Mouse (Mus musculus) hindbrain, embryonic 13.5 days (tissue): ENCODE data around the gene Slc1a4. TPM values are rescaled to one million over a fixed set of nuclear protein-coding genes. Genes with fewer than 3 reads are reported as not detected.
A peak's percentile ranks its signal among the peaks of the same experiment; 100 is the strongest.

ENCODE experiments used
- ATAC-seq: fragments of 200-750 bp; cut with Nextera tagmentation; 2 replicates; pipeline ENCODE4 v1.8.0; 2017; ENCODE audit warnings: moderate TSS enrichment; ENCODE audit not compliant: low FRiP score
- H3K27ac ChIP-seq: fragments of 300-500 bp; sonication (generic); 2 replicates; pipeline ENCODE4 v1.5.1; 2015; ENCODE audit warnings: inconsistent platforms, mild to moderate bottlenecking, moderate library complexity
- H3K27me3 ChIP-seq: fragments of 300-500 bp; sonication (generic); 2 replicates; pipeline ENCODE4 v1.6.1; 2015; ENCODE audit warnings: mild to moderate bottlenecking, inconsistent platforms
- H3K36me3 ChIP-seq: fragments of 300-500 bp; sonication (generic); 2 replicates; pipeline ENCODE4 v1.6.1; 2015; ENCODE audit warnings: mild to moderate bottlenecking, inconsistent platforms
- H3K4me1 ChIP-seq: fragments of 300-500 bp; sonication (generic); replicated peaks from 2 replicates; pipeline ENCODE4 v1.6.1; 2015; ENCODE audit warnings: inconsistent platforms
- H3K4me2 ChIP-seq: fragments of 300-500 bp; sonication (generic); 2 replicates; pipeline ENCODE4 v1.6.1; 2015; ENCODE audit warnings: inconsistent platforms, mild to moderate bottlenecking, moderate library complexity
- H3K4me3 ChIP-seq: fragments of 300-500 bp; sonication (generic); 2 replicates; pipeline ENCODE4 v1.5.1; 2015; ENCODE audit warnings: mild to moderate bottlenecking, inconsistent platforms
- H3K9ac ChIP-seq: fragments of 300-500 bp; sonication (generic); 2 replicates; pipeline ENCODE4 v1.6.1; 2015; ENCODE audit warnings: mild to moderate bottlenecking, inconsistent platforms
- H3K9me3 ChIP-seq: fragments of 300-500 bp; sonication (generic); 2 replicates; pipeline ENCODE4 v1.6.1; 2016; ENCODE audit warnings: inconsistent platforms
- WGBS: fragments of 180-500 bp; shearing (Covaris S2); methylation state at CpG from one replicate; pipeline ENCODE4 v1.1.7; 2015; 5-methylcytosine and 5-hydroxymethylcytosine counted together
- polyA plus RNA-seq: library from polyadenylated mRNA; unstranded; fragments of >200 nt; fragmentation: Nextera tagmentation; extraction: Ambion mirVana; gene quantifications from 2 replicates; pipeline ENCODE4 v1.2.1, GENCODE M21; 2015

Slc1a4 gene
- polyA plus RNA-seq, 1 experiment from 2014 or later: 39.5 TPM

DNA sequence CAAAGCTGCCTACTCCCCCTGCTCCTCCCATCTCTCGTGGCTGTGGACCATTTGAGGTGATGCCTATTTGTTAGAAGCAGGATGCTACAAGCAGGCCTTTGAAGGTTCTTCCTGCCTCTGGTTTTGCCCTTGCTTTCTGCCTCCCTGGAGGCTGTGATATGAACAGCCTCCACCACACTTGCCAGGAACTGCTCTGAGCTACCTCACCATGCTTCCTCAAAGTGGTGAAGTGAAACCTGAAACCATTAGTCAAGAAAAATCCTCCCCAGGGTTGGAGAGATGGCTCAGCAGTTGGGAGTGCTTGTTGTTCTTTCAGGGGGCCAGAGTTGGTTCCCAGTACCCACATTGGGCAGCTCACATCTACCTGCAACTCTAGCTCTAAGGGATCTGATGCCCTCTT is 9.1 kb upstream of the Slc1a4 start:
- ATAC-seq: no peak
- H3K27me3 ChIP-seq: no peaks in the 10 kb centered on the region
- H3K27ac ChIP-seq: no peak overlapping the region
- WGBS: 60% methylated on average over 1 of the region's 1 CpGs
- no peaks in the 10 kb centered on the region for H3K9me3 ChIP-seq
- H3K36me3 ChIP-seq: no peaks in the 10 kb centered on the region
- no peak overlapping the region for H3K4me2 ChIP-seq
- no peak overlapping the region for H3K9ac ChIP-seq
- no peak overlapping the region for H3K4me3 ChIP-seq
- H3K4me1 ChIP-seq: no peaks in the 10 kb centered on the region

DNA sequence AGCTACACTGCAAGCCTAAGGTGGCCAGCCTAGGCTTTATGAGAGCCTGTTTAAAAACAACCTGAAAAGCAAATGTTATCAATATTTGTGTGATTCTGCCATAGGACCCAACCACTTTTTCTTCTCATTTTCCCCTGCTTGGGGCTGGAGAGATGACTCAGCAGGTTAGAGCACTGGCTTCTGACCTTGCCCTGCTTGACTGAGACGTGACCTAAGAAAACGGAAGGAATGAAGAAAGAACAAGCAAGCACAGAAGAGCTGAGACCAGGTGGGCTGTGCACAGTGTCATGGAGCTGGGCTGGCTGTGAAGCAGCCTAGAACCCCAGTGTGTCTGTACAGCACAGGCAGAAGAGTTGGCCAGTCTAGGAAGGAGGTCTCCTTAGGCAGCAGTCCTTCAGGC is 6.2 kb upstream of the Slc1a4 start:
- H3K27ac ChIP-seq: no peak overlapping the region
- H3K27me3 ChIP-seq: no peaks in the 10 kb centered on the region
- no peak overlapping the region for H3K4me2 ChIP-seq
- H3K9me3 ChIP-seq: no peaks in the 10 kb centered on the region
- no peaks in the 10 kb centered on the region; the same call in 1 of the 2 replicates for H3K4me1 ChIP-seq
- no peaks in the 10 kb centered on the region for H3K36me3 ChIP-seq
- no peak for ATAC-seq
- H3K4me3 ChIP-seq: no peak overlapping the region
- no peak overlapping the region for H3K9ac ChIP-seq
- 77% methylated on average over 2 of the region's 2 CpGs for WGBS

DNA sequence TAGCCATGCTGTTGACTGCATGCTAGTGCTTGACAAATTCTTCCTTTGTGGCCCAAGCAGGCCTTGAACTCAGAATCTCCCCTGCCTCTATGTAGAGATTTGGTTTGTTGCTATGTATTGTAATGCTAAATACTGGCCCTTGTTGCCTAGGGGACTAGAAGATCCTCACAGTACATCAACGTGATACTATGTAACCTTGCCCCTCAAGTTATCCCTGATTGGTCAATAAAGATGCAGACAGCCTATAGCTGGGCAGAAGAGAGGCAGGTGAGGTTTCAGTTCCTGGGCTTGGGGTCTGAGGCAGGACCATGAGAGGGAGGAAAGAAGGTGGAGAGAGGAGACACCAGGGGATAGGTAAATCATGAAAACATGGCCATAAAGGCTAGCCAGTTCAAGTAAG is 1.8 kb upstream of the Slc1a4 start:
- Histone ChIP-seq H3K27ac (no peak overlapping the region), H3K4me1 (peaks cover 21% of the 10 kb centered on the region), H3K4me3 (no peak overlapping the region), H3K36me3 (no peaks in the 10 kb centered on the region), H3K9me3 (no peaks in the 10 kb centered on the region), H3K27me3 (no peaks in the 10 kb centered on the region), H3K4me2 (0 out of 2 replicates have a peak overlapping the region, but pooled peaks have one; percentile 89), H3K9ac (no peak overlapping the region)
- 5% methylated on average over 1 of the region's 1 CpGs for WGBS
- ATAC-seq: no peak

DNA sequence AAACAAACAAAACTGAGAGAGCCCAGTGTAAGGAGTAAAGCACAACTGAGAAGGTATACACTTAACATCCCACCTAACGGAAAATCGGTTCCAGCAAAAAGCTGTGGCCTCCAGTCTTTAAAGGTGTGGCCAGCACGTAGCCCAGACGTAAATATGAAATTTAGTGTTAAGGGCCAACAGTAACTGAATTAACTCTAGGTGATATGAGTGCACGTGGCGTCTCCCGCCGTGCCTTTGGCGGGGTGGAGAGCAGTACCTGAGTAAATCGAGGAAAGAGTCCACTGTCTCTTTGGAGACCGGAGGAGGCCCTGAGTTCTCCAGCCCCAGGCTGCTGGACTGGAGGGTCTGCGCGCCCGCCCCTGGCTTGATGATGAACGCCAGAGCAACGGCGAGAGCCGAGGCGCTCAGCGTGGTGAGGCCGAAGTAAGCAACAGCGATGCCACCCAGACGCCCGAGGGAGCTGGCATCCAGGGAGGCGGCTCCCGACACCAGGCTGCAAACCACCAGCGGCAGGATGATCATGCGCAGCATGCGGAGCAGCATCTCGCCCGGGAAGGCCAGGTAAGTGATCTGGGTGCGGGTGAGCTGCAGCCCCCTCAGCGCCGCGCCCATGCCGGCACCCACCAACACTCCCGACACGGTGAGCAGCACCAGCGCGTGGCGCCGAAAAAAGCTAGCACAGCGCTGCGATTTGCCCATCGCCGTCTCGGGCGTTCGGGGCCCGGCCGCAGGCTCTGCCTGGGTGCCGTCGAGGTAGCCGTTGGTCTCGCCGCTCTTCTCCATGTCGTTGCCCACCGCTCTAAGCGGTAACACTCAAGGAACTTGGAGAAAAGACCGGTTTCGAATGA is 599 bp downstream of the Slc1a4 start:
- Histone ChIP-seq H3K36me3 (no peaks in the 10 kb centered on the region), H3K4me1 (peaks cover 27% of the 10 kb centered on the region), H3K4me2 (peak overlapping the region; percentile 89), H3K27ac (peak overlapping the region; percentile 98), H3K9ac (peak overlapping the region; percentile 89), H3K27me3 (no peaks in the 10 kb centered on the region), H3K4me3 (peak overlapping the region; percentile 74), H3K9me3 (no peaks in the 10 kb centered on the region)
- ATAC-seq: peak; percentile 46
- 1% methylated on average over 61 of the region's 61 CpGs for WGBS

DNA sequence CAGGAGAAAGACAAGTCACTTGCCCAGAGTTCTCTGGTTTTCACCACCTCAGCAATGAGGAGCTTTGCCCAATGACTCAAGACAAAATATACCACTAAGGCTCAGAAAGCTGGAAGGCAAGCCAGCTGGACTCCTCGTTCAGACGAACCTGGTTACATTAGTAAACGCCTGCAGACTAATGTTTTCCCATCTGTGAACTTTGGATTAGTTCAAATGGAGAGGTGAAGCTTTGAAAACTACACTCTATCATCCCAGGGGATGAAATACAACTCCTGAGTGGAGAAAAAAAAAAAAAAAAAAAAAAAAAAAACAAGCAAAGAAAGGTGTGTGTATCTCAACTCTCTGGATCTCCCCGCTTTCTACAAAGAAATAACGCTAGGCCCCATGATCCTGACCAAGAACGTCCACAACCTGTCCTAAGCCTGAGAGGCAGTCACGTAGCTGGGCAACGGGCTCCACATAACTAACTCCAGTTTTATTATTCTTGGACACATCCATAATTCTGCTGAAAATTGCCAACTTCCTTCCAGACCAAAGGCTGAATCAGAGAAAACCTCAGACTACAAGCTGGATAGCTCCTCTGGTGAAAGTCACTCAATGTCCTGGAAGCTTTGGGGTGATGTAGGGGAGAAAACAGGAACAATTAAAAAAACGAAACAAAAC is 1.4 kb downstream of the Slc1a4 start:
- H3K27me3 ChIP-seq: no peaks in the 10 kb centered on the region
- peak overlapping the region; percentile 89 for H3K9ac ChIP-seq
- H3K4me2 ChIP-seq: peak overlapping the region; percentile 89
- no peaks in the 10 kb centered on the region for H3K36me3 ChIP-seq
- 44% methylated on average over 9 of the region's 9 CpGs for WGBS
- peaks cover 34% of the 10 kb centered on the region for H3K4me1 ChIP-seq
- ATAC-seq: no peak
- no peaks in the 10 kb centered on the region for H3K9me3 ChIP-seq
- H3K4me3 ChIP-seq: peak overlapping the region; percentile 74
- no peak overlapping the region for H3K27ac ChIP-seq

DNA sequence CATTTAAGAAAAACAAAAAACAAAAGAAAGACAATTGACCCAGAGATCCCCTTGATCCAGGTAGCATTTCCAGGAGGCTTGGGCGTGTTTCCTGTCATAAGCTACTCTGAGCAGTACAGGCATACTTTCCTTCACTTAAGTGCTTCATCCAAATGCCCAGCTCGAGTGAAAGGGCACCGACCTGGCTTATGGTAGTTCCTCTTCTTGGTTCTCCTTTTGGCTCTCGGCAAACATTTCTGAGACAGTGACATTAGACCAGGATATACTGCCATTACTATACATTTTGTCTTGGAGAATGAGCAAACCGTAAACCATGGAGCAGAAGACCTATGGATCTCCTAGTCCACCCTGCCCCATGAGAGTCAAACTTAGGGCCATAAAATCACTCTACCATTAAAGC is 2.8 kb downstream of the Slc1a4 start:
- no peaks in the 10 kb centered on the region for H3K27me3 ChIP-seq
- peaks cover 34% of the 10 kb centered on the region for H3K4me1 ChIP-seq
- H3K4me2 ChIP-seq: peak overlapping the region; percentile 89
- H3K27ac ChIP-seq: peak overlapping the region; percentile 13; the same call in 1 of the 2 replicates
- WGBS: 87% methylated on average over 5 of the region's 5 CpGs
- no peak for ATAC-seq
- no peaks in the 10 kb centered on the region for H3K9me3 ChIP-seq
- H3K36me3 ChIP-seq: no peaks in the 10 kb centered on the region
- H3K9ac ChIP-seq: no peak overlapping the region
- H3K4me3 ChIP-seq: peak overlapping the region; percentile 74

DNA sequence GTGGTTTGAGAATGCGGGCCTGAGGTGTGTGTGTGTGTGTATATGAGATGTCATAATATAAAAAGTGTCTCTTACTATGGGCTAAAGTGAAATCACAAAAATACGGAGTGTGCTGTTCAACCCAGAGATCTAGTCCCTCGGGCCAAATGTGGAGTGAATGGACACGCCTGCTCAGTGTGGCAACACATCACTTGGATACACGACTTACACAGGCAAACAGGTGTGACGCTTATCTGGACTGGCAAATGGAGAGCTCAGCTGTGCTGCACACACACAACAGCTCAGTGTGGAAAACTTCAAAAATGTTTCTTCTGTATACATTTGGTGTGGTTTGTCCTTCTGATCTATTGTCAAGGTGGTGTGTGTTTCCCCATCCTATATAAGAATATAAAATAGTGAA is 3.7 kb downstream of the Slc1a4 start:
- no peak overlapping the region for H3K9ac ChIP-seq
- 0 out of 2 replicates have a peak overlapping the region, but pooled peaks have one; percentile 40 for H3K27ac ChIP-seq
- H3K36me3 ChIP-seq: no peaks in the 10 kb centered on the region
- no peaks in the 10 kb centered on the region for H3K27me3 ChIP-seq
- peaks cover 34% of the 10 kb centered on the region for H3K4me1 ChIP-seq
- no peak overlapping the region for H3K4me2 ChIP-seq
- no peaks in the 10 kb centered on the region for H3K9me3 ChIP-seq
- no peak overlapping the region for H3K4me3 ChIP-seq
- ATAC-seq: no peak
- 89% methylated on average over 6 of the region's 6 CpGs for WGBS

DNA sequence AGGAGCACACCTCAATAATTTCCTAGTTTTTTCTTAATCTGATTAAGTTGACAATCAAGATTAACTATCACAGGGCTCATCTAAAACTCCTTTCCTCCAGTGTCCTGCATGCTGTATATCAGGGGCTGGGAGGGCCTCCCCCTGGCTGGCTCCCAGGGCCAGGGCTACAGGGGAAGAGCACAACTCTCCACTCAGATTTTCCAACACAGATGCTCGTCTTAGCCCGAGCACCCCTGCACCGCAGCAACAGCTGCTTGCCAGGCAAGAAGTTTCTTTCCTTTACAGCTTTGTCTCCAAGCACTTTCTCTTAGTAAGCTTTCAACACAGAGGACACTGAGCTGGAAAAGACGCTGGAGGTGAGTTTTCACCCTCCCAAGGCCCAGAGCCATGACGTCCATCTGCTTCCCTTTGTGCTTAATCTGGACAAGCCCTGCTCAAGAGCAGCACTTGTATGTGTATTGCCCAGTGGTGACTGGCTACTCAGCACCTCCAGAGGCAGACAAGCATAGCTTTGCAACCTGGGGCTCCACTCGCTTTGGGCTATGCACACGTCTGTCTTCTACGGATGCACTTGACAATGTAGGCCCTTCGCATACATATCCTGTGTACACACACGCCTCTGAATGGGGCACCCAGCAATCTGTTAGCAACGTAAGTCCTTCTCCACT is 6.1 kb downstream of the Slc1a4 start:
- no peak overlapping the region for H3K4me3 ChIP-seq
- H3K27me3 ChIP-seq: no peaks in the 10 kb centered on the region
- H3K4me1 ChIP-seq: peaks cover 32% of the 10 kb centered on the region
- no peak for ATAC-seq
- WGBS: 80% methylated on average over 11 of the region's 11 CpGs
- no peak overlapping the region for H3K4me2 ChIP-seq
- no peak overlapping the region for H3K27ac ChIP-seq
- 0 out of 2 replicates have a peak overlapping the region, but pooled peaks have one; percentile 43 for H3K9ac ChIP-seq
- no peaks in the 10 kb centered on the region for H3K36me3 ChIP-seq
- H3K9me3 ChIP-seq: no peaks in the 10 kb centered on the region

DNA sequence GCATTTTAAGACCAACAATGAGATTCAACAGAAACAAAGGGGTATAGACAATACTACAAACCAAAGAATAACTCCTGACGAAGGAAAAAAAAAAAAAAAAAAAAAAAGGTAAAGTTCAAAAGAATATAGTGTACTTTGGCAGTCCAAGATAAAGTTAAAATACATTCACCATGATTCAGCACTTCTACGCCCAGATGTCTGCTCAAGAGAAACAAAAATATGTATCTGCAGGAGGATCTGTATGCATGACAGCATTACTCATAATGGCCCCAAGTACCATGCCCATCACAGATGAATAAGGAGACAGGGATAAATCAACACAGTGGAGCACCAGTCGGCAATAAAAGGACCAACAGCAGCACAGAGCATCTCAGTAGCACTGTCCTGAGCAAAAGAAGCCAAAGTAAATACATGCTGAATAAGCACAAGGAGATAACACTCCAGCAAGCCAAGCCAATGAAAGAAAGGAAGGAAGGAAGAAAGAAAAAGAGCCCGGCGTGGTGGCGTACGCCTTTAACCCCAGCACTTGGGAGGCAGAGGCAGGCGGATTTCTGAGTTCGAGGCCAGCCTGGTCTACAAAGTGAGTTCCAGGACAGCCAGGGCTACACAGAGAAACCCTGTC is 7.3 kb downstream of the Slc1a4 start:
- no peak overlapping the region for H3K4me2 ChIP-seq
- no peaks in the 10 kb centered on the region for H3K27me3 ChIP-seq
- H3K27ac ChIP-seq: no peak overlapping the region
- peaks cover 21% of the 10 kb centered on the region for H3K4me1 ChIP-seq
- H3K9ac ChIP-seq: no peak overlapping the region
- no peak for ATAC-seq
- no peaks in the 10 kb centered on the region for H3K36me3 ChIP-seq
- no peak overlapping the region for H3K4me3 ChIP-seq
- no peaks in the 10 kb centered on the region for H3K9me3 ChIP-seq
- WGBS: 90% methylated on average over 9 of the region's 9 CpGs

DNA sequence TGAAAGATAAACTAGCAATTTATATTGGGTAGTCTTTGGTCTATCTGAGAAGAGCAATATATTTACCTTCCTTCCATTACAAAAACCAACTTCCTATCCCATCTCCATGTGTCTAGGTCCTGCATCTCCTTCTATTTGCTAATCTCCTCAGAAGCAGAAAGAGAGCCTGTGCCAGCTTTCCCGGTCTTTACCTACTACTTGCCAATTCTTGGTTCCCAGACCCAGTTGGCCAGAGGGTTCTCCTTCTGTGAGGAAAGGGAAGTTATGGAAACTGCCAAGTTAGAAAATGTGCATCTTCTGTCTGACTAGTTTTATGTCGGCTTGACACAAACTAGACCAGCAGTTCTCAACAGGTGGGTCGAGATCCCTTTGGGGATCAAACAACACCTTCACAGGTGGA is 8.5 kb downstream of the Slc1a4 start:
- WGBS: 97% methylated on average over 3 of the region's 3 CpGs
- no peak overlapping the region for H3K4me3 ChIP-seq
- H3K9ac ChIP-seq: no peak overlapping the region
- H3K4me1 ChIP-seq: peaks cover 16% of the 10 kb centered on the region
- ATAC-seq: no peak
- no peaks in the 10 kb centered on the region for H3K36me3 ChIP-seq
- H3K4me2 ChIP-seq: no peak overlapping the region
- H3K9me3 ChIP-seq: no peaks in the 10 kb centered on the region
- H3K27me3 ChIP-seq: no peaks in the 10 kb centered on the region
- H3K27ac ChIP-seq: no peak overlapping the region

DNA sequence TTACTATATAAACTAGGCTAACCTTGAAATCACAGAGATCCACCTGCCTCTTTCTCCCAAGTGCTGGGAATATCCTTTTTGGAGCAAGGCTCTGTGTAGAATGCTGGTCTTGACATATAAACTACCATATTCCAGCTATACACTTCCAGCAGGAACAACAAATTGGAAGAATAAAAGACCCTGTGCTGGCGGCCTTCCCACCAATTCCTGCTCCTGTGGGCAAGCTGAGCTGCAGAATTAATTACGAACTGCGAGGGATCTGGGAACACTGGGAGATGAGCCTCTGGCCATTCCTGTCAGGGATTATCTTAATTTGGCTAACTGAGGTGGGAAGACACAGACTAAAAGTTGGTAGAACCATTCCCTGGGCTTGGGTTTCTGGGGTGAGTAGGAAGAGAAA is 10.1 kb downstream of the Slc1a4 start:
- peaks cover 11% of the 10 kb centered on the region for H3K4me1 ChIP-seq
- H3K4me3 ChIP-seq: no peak overlapping the region
- H3K27me3 ChIP-seq: no peaks in the 10 kb centered on the region
- H3K27ac ChIP-seq: no peak overlapping the region
- H3K4me2 ChIP-seq: no peak overlapping the region
- H3K9me3 ChIP-seq: no peaks in the 10 kb centered on the region
- no peak for ATAC-seq
- peaks cover 2% of the 10 kb centered on the region; the same call in 1 of the 2 replicates for H3K36me3 ChIP-seq
- no peak overlapping the region for H3K9ac ChIP-seq
- WGBS: 63% methylated on average over 3 of the region's 3 CpGs

DNA sequence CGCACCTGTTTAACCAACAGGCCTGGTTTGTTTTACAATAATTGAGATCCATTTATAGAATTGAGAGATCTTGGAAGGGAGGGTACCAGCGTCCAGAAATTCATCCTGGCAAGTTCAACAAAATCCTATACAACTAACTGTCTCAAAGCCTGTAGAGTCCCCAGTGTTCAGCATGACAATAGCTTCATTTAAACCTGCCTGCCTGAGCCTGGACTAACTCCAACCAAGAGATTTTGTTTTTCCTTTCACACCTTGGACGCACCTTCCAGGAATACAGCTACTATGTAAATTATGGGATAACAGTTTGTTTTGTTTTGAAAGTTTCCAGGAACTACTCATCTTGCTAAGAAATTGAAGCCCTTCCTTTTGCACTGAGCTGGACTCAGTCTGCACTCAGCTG is 11.9 kb downstream of the Slc1a4 start:
- 82% methylated on average over 3 of the region's 3 CpGs for WGBS
- H3K9ac ChIP-seq: no peak overlapping the region

More for the DNA sequence above, 11.9 kb downstream of the Slc1a4 start:
- Histone ChIP-seq H3K27ac (no peak overlapping the region), H3K27me3 (no peaks in the 10 kb centered on the region), H3K4me1 (peaks cover 3% of the 10 kb centered on the region; the same call in 1 of the 2 replicates), H3K36me3 (peaks cover 14% of the 10 kb centered on the region), H3K9me3 (no peaks in the 10 kb centered on the region), H3K4me3 (no peak overlapping the region), H3K4me2 (no peak overlapping the region)
- ATAC-seq: no peak
